Mouse (Mus musculus): Measurements from ENCODE around the gene Tmco4. TPM values are rescaled to one million over a fixed set of nuclear protein-coding genes. Genes with fewer than 3 reads are reported as not detected.

The Tmco4 gene
- total RNA-seq (2022): 10 to 100 TPM; 10.2 to 16.9 (median 12.0) TPM

DNA sequence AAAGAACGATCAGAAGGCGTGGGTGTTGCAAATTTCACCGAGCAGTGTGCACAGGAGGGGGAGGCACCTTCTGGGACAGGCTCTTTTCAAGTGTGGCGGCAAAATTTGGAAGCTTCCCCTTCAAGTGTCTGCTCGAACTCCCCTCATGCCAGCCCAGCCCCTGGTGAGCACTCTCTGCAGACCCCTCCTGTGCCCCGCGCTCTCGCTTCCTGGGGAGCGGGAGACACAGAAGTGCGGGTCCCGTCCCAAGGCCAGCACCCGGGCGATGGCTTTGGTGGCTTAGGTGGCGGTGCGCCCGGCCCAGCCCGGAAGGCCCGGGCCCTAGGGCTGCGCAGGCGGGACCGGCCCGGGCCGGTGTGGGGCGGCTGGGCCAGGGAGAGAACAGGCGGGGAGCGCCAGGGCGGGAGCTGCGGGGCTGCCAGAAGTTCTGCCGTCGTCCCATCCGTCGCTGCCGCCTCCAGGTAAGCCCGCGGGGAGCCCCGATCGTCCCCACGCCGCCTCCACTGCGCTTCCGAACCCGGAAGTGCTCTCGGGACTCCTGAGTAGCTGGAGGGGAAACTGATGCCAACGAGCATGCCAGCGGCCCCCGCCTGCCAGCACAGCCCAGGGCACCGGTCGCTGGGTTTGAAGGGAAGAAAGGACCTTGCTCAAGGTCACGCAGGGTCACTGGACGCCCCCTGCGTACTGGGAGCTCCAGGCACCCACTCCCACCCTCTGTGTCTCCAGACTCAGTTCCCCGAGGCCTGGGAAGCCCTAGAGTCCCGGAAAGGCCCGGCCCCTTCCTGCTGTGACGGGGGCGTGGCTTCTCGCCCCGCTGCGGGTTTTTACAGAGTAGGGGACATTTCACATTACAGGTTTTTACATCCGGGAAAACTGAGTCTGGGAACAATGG, at the start of gene Tmco4:
Gene Tmco4 (plus strand): TSS at position 62 of the 892 bp plus-strand sequence.
- DNase-seq (ENCODE audit: low spot score in 2 of 2): peak; percentile 52 to 65

DNA sequence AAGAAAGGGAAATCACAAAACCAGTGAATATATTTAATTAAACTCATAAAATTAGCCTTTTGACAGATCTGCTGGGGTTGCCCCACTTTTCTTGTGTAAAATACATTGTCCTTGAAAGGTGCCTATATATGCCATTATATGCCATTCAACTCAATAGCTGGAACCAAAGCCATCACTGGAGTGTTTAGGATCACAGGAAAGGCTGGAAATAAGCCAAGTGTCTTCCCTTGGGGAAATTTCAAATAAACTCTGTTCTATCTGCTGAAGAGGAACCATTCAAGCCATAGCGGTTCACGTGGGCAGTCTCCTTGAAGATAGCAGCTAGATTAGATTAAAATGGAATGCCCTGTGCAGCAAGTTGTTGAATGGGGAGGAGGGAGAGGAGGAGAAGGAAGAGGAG, 47.1 kb upstream of the Tmco4 start:
- DNase-seq (ENCODE audit: low spot score in 2 of 2): no peak

DNA sequence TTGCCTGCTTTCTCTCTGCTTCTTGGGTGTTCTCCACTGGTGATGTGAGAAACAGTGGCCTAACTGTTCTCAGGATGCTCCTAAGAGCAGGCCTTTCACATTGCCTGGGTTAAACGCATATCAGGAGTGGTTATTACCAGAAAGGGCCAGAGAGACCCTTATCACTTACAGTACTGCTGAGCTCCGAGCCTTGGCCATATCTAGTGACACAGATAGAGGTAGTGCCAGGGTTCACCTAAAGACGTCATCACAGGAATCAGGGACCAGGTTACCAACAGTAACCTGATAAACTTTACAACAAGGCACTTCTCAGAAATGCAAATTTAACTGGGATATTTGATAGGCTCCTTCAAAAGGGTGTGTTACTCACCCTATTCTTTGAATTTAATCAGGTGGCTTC, 38.8 kb upstream of the Tmco4 start:
- no peak for DNase-seq (ENCODE audit: low spot score in 2 of 2)

DNA sequence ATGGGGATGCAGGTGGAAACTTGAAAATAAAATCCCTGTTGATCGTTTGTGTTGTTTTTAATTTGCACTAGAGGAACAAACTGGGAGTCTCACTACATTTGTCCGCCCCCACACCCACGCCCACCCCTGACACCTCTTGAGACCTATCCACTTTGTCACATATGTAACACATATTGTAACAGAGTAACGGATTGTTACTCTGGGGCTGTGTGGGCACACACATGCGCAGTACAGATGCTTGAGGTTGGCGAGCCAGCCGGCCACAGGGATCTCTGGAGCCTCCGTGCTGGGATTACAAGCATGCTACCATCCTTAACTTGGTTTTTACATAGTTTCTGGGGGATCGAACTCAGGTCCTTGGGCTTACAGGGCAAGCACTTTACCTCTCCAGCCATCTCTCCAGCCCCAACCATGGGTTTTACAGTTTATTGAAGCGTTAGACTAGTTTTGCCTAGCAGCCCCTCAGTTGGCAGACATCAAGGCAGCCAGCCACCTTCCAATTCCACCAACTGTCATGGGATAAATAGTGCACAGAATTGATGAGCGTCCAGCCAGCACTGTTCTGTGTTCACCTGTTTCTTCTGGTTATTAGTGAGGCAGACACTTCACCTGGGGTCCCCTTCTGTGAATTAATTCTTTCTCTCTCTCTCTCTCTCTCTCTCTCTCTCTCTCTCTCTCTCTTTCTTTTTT, 38.1 kb upstream of the Tmco4 start:
- no peak for DNase-seq (ENCODE audit: low spot score in 2 of 2)

DNA sequence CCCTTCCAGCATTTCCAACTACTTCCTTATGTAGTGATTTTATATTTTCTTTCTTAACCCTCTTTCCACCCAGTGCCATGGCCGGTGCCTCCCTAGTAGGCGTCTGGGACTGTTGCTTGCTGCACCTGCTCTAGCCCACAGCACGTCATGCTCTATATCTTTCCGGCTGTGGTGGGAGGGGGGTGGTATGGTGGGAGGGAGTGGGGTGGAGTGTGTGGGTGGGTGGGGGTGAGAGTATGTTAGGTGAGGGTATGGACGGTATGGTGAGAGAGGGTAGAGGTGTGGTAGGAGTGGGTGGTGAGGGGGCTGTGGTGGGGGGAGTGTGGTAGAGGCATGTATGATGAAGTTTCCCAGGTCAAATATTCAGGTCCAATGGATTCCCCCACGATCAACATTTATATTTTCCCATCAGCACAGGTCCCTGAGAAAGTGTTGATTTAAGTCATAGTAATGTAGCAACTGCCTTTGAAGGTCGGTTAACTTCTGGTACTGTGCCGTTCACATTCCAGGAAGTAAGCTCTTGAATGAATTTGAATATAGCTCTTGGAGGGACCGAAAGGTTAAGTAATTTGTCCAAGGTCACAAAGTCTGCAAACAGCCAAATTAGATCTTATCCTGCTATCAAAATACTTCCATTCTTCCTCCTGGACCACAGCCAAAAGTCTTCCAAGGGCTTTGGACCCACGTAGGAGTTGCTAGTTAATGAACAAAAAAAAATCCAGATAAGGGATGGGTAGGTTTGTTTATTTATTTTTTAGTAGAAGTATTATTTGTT, 34.0 kb upstream of the Tmco4 start:
- no peak for DNase-seq (ENCODE audit: low spot score in 2 of 2)

DNA sequence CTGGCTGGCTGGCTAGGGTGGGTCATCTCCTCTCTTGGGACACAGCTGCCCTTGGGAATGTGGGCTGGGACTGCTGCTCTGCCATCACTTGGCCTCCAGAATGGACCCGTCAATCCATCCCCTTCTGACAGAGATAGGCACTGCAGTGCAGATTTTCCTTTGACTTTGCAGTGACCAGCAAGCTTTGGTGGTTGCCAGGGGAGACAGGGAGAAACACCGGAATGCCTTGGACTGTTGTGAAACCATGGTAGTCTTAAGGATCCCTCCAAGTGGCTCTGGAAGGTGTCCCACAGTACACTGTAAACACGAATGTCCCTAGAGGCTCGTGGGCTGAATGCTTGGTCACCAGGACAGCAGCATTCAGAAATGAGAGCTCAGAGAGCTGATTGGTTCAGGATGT, 33.2 kb upstream of the Tmco4 start:
- no peak for DNase-seq (ENCODE audit: low spot score in 2 of 2)

DNA sequence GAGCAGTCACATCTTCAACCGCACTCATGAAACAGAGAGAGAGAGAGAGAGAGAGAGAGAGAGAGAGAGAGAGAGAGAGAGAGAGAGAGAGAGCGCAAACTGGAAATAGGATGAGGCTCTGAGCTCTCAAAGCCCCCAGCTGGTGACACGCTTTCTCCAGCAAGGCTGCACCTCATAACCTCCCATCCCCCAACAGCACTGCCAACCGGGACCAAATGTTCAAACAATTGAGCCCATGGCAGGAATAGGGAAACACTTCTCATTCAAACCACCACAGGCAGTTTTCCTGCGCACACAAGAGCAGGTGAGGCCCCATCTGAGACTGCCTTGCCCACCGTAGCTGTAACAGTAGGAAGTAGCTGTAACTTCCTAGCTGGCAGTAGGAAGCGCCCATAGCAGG, 31.3 kb upstream of the Tmco4 start:
- DNase-seq (ENCODE audit: low spot score in 2 of 2): no peak

DNA sequence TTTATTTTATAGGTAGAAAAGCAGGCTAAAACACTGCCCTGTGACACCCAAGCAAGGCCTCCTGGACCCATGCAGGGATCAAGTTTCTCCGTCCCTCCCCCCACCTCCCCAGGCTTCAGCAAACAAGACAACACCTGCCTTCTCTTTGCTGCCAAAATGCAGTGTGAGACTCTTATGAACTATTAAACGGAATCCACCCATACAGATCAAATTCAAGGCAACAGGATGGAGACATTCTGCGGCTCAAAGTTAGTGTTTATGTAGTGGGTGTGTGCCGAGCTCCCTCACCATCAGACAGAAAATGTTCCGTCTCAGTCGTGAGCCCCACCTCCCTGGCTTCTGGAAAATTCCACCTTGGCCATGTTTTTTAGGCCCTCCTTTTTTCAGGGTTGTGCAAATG, 30.7 kb upstream of the Tmco4 start:
- DNase-seq (ENCODE audit: low spot score in 2 of 2): no peak

DNA sequence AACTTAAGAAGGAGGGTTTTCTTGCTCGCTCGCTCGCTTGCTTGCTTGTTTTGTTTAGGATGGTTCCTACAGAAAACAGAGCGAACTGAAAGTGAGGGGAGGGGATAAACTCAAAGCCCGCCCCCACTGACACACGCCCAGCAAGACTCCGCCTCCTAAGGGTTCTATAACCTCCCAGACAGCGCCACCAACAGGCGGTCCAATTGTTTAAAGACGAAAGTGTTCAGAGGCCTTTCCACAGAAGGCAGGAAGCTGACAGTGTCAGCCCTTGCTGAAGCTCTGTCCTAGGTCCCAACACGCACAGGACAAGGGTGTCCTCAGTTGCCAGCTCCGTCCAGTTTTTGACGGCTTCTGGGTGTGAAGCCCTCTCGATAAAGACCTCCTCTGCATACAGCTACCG, 29.0 kb upstream of the Tmco4 start:
- peak; percentile 67 to 70 for DNase-seq (ENCODE audit: low spot score in 2 of 2)

DNA sequence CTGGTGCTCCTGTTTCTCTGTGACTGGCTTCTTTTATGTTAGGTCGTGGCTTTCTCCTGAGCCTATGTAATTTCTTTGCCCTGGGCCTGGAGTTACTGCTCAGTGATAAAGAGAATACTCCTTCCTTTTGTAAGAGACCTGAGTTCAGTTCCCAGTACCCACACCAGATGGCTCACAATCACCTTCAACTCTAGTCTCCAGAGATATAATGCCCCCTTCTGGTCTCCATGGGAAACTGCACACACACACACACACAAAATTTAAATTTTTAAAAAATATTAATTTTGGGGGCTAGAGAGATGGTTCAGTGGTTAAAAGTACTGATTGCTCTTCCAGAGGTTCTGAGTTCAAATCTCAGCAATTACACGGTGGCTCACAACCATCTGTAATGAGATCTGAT, 24.4 kb upstream of the Tmco4 start:
- DNase-seq (ENCODE audit: low spot score in 2 of 2): no peak

DNA sequence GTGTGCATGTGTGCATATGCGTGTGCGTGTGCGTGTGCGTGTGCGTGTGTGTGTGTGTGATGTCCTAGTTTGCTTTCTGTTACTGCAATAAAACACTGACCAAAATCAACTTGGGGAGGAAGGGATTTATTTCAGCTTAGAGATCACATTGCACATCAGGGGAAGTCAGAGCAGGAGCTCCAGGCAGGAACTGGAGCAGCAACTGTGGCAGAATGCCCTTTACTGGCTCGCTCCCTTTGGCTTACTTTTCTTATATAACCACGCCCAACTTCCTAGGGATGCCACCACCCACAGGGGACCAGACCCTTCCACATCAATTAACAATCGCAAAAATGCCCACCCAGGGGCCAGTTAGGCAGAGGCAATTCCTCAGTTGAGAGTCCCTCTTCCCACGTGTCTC, 14.1 kb upstream of the Tmco4 start:
- no peak for DNase-seq (ENCODE audit: low spot score in 2 of 2)

DNA sequence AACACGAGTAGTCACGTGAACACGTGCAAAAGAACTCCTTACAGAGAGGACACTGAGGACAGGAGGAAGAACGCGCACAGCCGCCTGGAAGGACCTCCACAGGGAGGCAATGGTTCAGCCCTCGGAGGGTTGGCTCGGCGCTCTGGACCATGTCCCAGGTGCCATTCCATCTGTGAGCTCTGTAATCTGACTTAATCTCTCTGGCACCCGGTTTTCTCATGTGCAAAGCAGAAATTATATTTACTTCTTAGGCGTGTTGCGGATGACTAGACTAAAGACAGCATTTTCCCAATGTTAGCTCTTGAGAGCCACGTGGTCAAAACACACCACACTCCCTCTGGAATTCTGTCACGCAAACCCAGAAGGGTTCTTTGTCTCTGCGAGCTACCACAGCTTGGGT, 13.6 kb upstream of the Tmco4 start:
- DNase-seq (ENCODE audit: low spot score in 2 of 2): no peak

DNA sequence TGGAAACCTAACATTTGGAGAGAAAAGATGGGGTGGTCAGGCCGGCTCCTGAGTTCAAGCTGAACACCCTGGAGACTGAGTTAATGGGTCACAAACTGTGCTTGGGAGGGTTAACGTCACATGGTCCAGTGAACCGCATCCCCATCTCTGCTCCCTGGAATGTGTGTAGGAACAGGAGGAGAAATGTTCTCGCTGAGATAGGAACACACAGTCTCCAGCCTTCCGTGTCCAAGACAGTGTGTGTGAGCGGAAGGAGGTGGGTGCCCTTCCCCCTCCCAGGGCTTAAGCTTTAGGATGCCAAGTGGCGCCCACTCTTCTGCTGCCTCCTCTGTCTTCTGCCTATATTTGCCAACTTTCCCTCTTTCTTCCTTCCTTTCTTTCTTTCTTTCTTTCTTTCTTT, 12.8 kb upstream of the Tmco4 start:
- no peak for DNase-seq (ENCODE audit: low spot score in 2 of 2)

DNA sequence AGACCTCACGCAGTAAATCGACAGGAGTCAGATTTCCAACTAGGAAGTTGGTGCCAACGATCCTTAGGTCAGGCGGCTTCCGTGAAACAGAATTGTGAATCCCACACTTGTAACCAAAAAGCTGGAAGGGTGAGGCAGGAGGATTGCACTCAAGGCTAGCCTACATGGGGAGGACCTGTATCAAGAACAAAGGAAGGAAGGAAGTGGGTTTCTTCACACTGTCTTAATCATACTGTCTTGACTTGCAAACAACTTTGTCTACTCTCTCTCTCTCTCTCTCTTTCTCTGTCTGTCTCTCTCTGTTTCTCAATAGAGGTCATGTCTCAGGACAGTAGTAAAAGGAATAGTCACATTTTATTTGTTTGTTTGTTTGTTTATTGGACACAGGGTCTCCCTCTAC, 10.0 kb upstream of the Tmco4 start:
- no peak for DNase-seq (ENCODE audit: low spot score in 2 of 2)

DNA sequence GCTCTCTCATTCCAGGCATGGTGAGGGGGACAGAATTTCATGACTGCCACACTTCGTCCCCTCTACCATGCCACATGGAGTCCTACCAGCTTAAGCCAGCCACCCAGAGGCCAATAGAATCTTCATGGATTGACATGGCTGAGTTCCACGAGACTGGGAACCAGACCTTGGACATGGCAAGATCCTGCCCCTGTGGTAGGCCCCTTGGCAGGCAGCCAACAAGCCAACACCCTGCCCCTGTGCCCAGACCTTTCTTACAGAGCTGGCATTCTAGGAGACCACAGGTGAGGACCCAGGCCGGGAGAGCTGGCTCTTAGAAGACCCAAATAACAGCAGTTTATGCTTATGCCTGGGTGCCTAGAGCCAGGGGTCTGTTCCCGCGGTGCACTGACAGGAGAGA, 6.8 kb upstream of the Tmco4 start:
- DNase-seq (ENCODE audit: low spot score in 2 of 2): no peak

DNA sequence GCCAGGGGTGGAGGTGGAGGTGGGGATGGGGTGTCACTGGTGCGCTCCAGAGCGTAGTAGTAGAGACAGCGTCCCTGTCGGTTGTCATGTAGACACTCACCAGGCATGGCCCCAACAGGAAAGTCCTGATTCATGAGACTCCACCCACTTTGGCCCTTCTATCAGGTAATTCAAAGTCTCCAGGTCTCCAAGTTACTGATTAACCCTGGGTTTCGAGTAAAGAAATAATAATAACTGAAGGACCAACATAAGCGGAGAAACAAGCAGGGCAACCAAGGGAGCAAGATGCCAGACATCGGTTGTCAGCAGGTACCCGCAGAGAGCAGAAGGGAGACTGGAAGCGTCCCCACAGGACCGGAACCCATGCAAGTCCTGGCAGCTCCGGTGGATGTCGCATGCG, 5.8 kb upstream of the Tmco4 start, which contains the start of gene Rnf186:
Gene Rnf186 (plus strand): TSS at position 247 of the 400 bp plus-strand sequence.
- no peak for DNase-seq (ENCODE audit: low spot score in 2 of 2)

DNA sequence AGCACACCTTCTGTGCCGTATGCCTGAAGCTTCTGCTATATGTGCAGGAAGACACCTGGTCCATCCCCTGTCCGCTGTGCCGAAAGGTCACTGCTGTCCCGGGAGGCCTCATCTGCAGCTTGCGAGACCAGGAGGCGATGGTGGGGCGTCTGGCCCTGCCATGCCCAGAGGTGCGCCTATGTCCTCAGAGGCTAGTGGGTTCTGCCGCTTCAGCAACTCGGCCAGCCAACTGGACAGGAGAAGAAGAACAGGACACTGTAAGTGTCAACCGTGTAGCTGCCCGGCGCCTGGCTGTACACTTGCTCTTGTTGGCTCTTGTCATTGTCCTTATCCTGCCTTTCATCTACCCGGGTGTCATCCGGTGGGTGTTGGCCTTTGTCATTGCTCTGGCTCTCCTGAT, 5.2 kb upstream of the Tmco4 start:
- DNase-seq (ENCODE audit: low spot score in 2 of 2): no peak

DNA sequence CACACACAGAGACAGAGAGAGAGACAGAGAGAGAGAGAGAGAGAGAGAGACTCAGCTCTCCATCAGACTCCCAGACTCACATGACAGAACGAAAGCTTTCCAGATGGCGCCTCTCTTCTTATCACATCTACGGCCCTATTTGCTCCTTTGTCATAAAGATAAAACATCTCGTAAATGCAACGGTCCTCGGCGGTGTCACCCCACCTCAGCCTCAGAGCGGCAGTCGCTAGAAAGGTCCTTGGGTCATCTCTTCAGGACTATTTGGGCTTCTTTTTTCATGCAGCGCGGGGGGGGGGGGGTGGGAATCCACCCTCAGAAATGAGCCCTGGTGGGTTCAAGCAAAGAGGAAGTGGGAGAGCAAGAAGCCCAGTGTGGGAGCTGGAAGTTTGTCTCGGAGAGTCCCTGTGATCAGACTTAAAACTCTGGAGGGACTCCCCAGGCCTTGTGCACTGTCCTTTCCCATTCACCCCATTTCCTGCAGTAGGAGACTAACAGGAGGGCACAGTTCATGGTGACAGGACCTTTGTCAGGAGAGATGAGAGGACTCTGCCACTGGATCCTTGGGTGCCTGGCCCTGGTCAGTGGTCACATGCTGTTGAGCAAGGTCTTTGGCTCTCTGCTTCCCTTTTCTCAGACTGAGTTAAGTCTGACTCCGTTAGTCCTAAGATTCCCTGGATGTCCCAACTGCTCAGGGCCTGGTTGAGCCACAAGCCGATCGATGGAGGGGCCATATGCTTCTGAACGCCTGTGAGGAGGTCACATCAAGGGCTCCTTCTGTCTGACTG, 3.7 kb upstream of the Tmco4 start:
- no peak for DNase-seq (ENCODE audit: low spot score in 2 of 2)

DNA sequence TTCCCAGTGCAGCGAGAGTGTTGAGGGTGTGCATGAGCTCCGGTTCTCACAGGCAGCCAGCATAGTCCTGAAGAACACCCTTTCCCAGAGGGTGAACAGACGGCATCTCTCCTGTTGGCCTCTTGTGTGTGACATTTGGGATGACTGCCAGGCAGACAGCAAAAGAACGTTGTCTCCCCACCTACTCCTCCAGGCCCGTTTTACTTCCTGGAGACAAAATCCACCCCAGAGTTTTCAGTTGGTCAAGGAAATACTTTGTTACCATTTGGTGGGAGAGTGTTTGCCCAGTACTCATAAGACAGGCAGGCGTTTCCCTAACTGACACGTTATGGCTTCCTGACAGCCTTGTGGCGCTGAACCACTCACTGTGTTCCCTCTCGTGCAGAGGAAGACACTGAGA, 3.0 kb upstream of the Tmco4 start:
- no peak for DNase-seq (ENCODE audit: low spot score in 2 of 2)

DNA sequence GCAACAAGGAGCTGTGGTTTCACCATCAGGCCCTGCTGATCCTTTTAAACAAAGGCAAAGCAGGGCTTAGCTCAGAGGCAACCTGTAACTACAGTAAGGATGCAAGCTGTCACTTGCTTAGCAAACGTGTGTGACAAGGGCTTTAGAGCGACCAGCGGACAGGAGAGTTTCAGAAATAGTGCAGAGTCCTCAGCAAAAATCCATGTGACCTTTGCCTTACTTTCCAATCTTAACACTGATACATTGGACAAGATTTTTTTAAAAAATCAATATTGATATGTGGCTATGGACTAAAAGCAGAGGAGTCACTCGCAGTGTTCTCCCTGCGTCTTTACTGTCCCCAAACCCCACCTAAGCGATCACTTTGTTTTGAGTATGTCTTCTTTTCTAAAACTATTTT, 1.3 kb upstream of the Tmco4 start:
- DNase-seq (ENCODE audit: low spot score in 2 of 2): no peak

DNA sequence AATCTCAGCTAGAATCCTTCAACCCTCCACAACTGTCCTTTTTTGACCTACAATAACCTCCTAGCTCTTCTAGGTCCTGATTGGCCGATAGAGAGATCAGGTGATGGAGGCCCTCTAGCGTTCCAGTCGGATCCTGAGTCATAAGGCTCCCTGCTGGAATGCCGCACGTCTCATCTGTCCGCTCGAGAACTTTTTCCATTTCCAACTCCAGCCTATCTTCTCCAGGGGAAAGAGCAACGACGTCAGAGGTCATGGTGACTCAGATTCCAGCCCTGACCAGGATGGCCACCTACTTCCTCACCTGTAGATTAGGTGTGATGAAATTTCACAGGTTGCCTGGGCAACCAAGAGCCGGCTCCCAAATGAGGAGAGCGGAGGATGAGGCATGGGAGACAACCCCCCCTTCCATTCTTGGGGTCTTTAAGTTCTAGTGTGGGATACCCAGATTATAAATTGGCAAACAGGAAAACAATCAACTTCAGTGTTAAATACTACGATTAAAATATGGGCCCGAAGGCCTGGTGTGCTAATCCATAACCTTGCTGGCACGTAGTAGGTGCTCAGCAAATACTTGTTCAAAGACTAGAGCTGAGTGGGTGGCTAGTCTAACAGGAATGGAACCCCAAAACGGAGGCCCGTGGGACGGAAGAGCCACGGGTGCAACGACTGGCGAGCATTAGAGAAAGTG, 405 bp upstream of the Tmco4 start:
- peak; percentile 60 to 70 for DNase-seq (ENCODE audit: low spot score in 2 of 2)

All from gastrocnemius, adult 8-10 months (tissue).